Comparison of ENCODE assay signal across 29 mouse cellular contexts in genomic region chr6:34920631-34921030, GRCm38 (mm10). TPM values are rescaled to one million over a fixed set of nuclear protein-coding genes. Genes with fewer than 3 reads are reported as not detected.
"Had no signal": no experiment of that assay in that cellular context is flagged by ENCODE, and none has a peak within 500 bp of the region (broad histone marks: within the 10 kb centered on the region; RNA-seq: fewer than 3 reads in every experiment).

No protein-coding gene starts in this region.

- H3K9me3 ChIP-seq: midbrain, embryonic 10.5 days; midbrain, embryonic 12.5 days; neural tube, embryonic 13.5 days; neural tube, embryonic 15.5 days; stomach, embryonic 15.5 days had no signal

- H3K9ac ChIP-seq: liver, embryonic 14.5 days; lung, embryonic 14.5 days; midbrain, embryonic 12.5 days; neural tube, embryonic 13.5 days; neural tube, embryonic 15.5 days; stomach, embryonic 15.5 days had no signal

- ATAC-seq: midbrain, embryonic 16.5 days had no signal

- H3K36me3 ChIP-seq: midbrain, embryonic 10.5 days; midbrain, embryonic 12.5 days; neural tube, embryonic 13.5 days; neural tube, embryonic 15.5 days; stomach, embryonic 15.5 days had no signal

- H3K4me1 ChIP-seq: midbrain, embryonic 10.5 days; midbrain, embryonic 12.5 days; neural tube, embryonic 13.5 days; neural tube, embryonic 15.5 days; stomach, embryonic 15.5 days had no signal

- H3K4me3 ChIP-seq: midbrain, embryonic 10.5 days; midbrain, embryonic 12.5 days; myocyte; neural tube, embryonic 13.5 days; neural tube, embryonic 15.5 days; stomach, embryonic 15.5 days had no signal

- H3K27ac ChIP-seq: liver, embryonic 14.5 days; midbrain, embryonic 10.5 days; midbrain, embryonic 12.5 days; neural tube, embryonic 13.5 days; neural tube, embryonic 15.5 days; stomach, embryonic 15.5 days; stomach, postnatal 0 days had no signal

- H3K27me3 ChIP-seq: midbrain, embryonic 12.5 days; neural tube, embryonic 13.5 days; neural tube, embryonic 15.5 days; stomach, embryonic 15.5 days had no signal

- DNase-seq: lung, adult 18-20 months; lung, embryonic 14.5 days; lung, postnatal 10 days; lung, postnatal 4 days; midbrain, embryonic 14.5 days; retina, postnatal 1 day; right cerebral cortex, adult 18-20 months; right cerebral cortex, postnatal 25 days; right cerebral cortex, postnatal 4 days; spleen, adult 18-20 months; thymus, adult 18-20 months; thymus, postnatal 14 days; thymus, postnatal 4 days had no signal

- H3K4me2 ChIP-seq: lung, embryonic 14.5 days; midbrain, embryonic 12.5 days; neural tube, embryonic 13.5 days; neural tube, embryonic 15.5 days; stomach, embryonic 15.5 days had no signal

RNA-seq across cellular contexts. Expression of gene Stra8, which starts 0.7 kb away (rescaled TPM):
- total RNA-seq: megakaryocyte, adult 5-6 weeks; megakaryocyte-erythroid progenitor cell, adult 5-6 weeks had no signal
- polyA plus RNA-seq: liver, embryonic 14.5 days; liver, embryonic 16.5 days; lung, embryonic 14.5 days; lung, embryonic 16.5 days; midbrain, embryonic 10.5 days; midbrain, embryonic 12.5 days; midbrain, embryonic 14.5 days; midbrain, embryonic 16.5 days; myocyte; neural tube, embryonic 11.5 days; neural tube, embryonic 13.5 days; neural tube, embryonic 15.5 days; small intestine, adult 2 months; stomach, embryonic 15.5 days; urinary bladder, adult 2 months had no signal
